Mouse (Mus musculus): ENCODE measurements at regions not wholly inside any gene's neighbourhood (a gene's known extent, or its start where the extent isn't known, plus 50 kb on each side); places are given as distances from the start of the nearest gene placed in this dataset.

DNA sequence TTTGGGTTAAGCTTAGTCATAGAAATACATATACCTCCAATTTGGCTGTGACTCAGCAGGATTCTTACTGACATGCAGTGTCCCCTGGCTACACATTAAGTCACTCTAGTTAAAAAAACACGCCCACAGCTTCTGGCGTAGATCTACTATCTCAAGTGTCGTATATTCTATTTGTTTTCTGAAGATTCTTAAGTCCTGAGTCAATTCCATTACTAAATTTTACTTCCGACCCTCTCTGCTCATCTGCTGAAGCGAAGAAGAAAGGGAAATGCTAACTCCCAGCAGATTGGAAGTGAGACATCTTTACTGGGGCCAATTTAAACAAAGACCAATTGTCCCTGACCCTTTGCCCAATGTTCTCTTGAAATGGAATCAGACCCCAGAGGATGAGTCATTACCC is 80.4 kb upstream of the Sgk1 start:
- no peak for TF ChIP-seq POLR2A (IDR thresholded peaks at IDR 0.05; ENCODE audit: insufficient read length, low read depth)
- no peak for TF ChIP-seq USF1 (IDR thresholded peaks at IDR 0.05; ENCODE audit: low read depth)
- no peak for TF ChIP-seq TCF12 (IDR thresholded peaks at IDR 0.05; ENCODE audit: insufficient read depth, poor library complexity, severe bottlenecking)
